Mouse (Mus musculus) spleen, postnatal 36 days (tissue): ENCODE results near the gene P2rx3.
A peak's percentile ranks its signal among the peaks of the same experiment; 100 is the strongest.

Experiments
- DNase-seq, 2 experiments: peaks; one replicate each; pipeline ENCODE4 v3.0.0; 2022; ENCODE audit warnings: low spot score in 2 of 2, mixed read lengths in 1 of 2

P2rx3 gene

DNA sequence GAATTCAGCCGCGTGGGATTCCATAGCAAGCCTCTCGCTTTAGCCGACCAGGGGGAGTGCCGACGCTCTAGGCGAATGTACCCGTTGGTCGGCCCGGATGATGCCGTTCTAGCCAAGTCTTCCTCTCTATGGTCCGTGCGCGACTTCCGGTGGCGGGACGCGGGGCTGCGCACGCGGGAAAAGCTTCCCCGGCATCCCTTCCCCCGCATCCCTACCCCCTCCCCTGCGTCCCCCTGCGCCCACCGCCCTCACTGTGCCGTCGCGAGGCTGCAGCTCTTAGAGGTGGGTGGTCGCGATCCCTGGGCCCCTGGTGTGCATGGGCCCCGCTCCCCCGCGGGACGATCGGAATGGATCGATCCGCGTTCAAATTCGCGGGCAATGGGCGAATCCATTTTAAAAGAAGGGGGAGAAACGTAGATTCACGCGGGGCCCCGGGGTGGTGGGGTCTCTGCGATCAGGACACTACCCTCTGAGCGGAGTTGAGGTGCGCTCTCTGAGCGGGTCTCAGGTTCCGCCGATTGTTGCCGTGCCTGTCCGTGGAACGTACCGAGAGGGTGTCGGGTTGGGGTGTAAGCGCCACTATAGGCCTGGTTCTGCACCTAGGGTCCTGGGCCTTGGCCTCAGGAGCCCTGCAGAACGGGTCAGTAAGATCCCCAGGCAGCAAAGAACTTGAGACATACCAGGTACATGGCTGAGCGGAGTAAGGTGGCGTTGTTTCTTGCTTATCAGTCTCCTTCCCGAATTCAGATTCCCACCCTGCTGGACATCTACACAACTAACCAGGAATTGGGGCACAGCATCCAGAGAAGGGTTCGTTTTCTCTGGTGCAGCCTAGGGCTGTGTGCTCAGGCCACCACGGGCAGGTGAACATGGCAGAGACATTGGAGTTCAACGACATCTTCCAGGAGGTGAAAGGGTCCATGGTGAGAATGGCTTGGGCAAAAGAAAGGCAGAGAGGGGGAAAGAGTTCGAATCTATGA lies at the start of gene P2rx3, which contains the start of gene Ssrp1:
TSS of gene P2rx3 (minus strand) at position 416 of the 980 bp plus-strand sequence.
TSS of gene Ssrp1 (plus strand) at position 188 of the 980 bp plus-strand sequence.
- peak; percentile 88 to 91 for DNase-seq

DNA sequence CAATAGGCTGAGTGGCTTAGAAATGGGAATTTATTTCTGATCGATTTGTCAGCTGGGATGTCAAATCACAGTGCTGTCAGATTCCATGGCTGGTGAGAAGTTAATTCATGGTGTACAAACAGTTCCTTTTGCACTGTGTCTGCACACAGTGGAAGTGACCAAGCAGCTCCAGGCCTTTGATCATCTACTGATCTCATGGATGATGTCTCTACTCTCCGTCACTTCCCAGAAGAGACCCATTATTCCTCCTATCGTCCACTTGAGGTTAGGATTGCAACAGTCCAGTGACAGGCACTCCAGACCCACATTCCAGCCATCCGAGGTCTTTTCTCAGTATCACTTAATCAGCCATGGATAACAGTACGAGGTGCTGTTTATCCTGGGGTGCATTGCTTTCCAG lies 36.5 kb upstream of the P2rx3 start:
- no peak for DNase-seq

DNA sequence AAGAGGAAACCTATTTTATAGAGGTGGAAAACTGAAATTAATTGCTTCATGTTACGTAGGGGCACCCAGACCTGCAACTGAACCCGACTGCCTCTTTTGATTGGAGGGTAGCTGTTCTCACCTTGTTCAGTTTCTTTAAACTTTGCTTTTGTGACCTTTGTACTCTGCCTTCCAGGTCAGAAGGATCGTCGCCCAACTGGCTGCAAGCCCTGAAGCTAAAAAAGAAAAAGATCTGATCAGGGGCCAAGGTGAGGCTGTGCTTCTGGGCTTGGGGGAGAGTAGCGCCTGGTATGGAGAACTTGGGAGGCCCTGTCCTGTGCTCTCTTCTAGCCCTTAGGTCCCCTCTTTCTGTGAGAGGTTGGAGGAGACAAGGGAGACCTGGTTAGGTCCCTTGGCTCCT lies 34.7 kb upstream of the P2rx3 start:
- no peak for DNase-seq

DNA sequence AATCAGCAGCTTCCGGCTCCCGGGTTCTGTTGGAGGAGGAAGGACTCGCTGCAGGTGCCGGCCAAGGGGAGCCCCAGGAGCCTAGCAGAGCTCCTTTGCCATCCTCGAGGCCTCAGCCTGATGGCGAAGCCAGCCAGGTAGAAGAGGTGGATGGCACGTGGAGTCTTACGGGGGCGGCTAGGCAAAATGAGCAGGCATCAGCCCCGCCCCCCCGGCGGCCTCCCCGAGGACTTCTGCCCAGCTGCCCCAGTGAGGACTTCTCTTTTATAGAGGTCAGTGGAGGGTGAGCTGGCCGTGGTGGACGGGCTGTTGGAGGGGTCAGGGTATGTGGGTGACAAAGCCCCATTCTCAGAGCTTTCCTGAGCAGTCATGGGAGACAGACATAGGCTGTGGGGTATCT lies 32.8 kb upstream of the P2rx3 start:
- DNase-seq = no peak

DNA sequence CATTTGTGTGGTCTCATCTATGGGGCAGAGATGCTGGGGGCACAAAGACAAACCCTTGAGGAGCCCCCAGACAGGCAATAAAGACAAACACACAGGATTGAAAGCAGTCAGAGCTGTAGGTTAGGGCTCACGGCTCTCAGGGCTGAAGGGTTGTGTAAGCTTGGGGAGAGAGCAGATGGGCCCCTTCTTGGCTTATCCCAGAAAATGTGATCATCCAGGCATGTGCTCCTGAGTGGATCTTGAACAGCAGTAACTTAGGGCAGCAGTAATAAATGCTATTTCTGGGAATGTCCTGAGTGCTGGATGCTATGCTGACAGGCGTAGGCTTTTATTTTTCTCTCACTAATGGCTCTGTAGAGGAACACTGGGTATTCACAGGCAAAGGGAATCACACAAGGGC lies 31.4 kb upstream of the P2rx3 start:
- DNase-seq = no peak

DNA sequence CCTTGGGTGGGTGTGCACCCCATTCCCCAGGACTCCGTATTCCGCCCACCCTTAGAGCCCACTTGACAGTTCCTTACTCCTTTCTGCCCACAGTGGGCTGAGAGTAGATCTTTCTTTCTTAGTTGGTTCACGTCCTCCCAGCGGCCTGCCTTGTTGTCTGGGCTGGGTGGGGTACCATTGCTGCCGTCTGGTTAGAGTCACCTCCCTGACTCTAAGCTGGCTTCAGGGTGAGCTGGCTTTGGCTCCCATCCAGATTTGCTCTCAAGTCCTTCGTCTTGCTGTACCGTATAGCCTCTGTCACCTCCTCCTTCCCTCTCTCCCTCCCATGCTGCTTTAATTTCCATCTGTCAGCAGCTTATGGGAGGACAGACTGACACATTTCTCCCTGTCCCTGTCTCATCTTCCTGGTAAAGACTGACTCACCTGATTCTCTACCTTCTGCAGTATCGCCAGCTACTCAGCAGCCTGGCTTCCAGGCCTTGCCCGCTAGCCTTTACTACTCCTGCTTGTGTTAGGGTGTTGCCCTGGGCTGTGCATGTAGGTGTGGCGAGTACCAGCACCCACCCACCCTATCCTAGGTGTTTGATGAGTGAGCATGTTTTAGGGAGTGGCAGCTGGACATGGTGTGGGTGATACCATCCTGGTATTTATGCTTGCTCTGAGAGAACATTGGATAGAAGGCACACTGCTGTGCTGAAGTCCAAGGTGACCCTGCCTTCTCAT lies 30.8 kb upstream of the P2rx3 start:
- DNase-seq = no peak

DNA sequence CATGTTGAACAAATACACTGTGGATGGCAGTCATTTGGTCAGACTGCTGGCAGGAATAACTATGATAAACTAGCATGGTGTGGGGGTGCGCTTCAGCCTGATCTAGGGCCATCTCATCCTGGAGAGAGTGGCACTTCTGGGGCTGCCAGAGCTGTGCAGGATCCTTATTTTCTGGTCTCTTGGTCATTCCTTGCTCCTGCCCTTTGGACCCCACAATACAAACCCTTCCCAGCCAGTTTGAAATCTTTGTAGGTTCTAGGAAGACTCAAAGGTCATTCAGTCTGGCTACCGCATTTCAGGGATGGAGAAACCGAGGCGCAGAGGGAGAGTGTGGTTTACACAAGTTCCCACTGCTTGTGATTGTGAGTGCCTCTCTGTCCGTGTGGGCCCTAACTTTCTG lies 29.7 kb upstream of the P2rx3 start:
- no peak for DNase-seq

DNA sequence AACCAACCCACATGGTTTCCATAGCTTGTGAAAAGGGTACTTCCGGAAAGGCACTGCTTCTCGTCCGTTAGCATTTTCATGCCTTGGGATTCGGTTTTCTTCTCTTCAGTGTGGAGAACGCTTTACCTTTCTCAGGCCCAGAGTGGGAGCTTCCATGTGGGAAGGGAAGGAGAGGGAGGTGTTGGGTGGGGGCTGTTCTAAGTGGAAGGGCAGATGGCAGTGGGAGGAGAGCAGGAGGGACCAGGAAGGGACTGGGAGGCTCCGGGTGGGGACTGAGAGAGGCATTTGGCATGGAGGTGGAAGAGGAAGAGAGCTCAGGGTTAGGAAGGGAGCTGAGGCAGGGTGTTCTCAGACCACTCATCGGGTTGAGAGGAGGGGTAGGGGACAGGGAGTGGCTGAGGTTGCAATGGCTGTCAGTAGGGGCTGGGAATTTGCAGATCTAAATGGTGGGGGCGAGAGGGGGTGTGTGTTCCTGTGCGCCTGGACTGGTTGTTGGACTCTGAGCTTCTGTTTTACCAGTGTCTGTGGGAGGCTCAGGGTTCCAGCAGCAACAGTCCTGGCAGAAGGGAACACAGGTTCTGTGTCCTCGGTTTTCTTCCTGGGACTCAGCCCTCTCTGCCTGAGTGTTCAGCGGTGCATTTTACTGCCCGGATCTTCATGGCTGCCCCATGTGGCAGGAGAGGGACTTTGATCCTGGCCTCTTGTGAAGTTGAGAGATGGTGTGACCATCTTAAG lies 28.0 kb upstream of the P2rx3 start:
- DNase-seq = no peak

DNA sequence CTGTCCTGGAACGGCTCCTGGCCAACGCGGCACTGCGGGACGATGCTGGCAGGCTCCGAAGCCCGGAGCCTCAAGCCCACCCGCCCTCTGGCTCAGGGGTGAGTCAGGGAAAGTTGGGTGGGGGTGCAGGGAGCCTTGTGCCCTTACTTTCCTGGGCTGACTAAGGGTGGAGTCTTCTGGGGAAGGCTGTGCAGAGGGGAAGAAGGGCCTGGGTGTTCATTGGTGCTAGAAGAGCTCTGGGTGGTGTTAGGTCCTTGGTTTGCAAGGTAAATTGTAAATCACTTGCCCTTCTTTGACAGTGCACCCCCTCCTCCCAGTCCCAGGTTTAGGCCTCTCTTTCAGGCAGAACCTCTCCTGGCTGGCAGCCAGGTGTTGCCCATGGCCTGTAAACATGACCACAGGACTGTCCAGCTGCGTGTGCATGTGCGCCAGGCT lies 23.9 kb upstream of the P2rx3 start:
- no peak for DNase-seq

DNA sequence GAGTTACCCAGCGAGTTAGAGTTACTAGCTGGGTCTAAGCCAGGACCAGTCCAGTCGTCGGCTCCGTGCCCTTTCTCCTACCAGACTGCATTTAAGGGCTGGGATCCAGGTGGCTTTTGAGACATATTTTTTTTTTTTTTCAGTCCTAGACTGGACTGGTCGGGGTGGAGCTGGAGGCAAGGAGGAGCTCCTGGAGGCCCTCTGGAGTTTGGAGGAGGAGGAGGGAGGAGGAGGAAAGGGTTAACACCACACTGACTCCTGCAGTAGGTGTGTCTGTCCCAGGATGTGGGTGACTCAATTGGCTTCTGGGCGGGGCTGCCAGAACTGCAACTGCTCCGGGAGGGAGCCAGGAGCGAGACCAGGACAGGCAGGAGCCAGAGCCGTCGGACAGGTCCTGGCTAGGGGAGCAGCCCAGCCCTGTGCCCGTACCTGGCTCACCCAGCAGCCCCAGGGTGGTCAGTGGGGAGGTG lies 23.4 kb upstream of the P2rx3 start:
- no peak for DNase-seq

DNA sequence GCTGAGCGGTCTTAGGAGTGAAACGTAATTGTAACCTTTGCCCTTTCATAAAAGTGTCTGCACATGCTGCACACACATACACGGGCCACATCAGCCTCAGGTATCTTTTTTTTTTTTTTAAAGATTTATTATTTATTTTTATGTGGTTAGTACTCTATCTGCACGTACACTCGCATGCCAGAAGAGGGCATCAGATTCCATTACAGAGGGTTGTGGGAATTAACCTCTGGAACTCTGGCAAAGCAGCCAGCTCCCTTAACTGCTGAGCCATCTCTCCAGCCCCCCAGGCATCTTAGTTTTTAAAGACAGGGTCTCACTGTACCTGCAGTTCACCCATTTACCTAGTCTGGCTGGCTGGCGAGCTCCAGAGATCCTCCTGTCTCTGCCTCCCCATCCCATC lies 22.4 kb upstream of the P2rx3 start:
- no peak for DNase-seq

DNA sequence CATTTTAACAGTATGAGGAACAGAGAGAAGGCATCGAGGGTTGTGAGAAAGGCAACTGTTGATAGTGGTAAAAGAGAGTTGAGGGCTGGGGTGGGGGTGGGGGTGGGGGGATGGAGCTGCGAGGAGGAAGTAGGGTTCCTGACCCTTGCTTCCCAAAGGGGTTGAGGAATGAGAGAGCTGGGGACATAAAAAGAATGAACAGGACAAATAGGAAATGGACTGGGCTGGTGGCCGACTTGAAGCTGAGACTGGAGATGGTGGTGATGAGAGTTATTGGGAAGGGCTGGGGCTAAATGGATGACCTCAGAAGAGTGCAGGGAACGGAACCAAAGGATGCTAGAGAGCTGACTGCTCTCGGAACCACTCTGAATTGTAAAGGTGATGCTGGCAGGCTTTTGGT lies 19.4 kb upstream of the P2rx3 start:
- DNase-seq = no peak

DNA sequence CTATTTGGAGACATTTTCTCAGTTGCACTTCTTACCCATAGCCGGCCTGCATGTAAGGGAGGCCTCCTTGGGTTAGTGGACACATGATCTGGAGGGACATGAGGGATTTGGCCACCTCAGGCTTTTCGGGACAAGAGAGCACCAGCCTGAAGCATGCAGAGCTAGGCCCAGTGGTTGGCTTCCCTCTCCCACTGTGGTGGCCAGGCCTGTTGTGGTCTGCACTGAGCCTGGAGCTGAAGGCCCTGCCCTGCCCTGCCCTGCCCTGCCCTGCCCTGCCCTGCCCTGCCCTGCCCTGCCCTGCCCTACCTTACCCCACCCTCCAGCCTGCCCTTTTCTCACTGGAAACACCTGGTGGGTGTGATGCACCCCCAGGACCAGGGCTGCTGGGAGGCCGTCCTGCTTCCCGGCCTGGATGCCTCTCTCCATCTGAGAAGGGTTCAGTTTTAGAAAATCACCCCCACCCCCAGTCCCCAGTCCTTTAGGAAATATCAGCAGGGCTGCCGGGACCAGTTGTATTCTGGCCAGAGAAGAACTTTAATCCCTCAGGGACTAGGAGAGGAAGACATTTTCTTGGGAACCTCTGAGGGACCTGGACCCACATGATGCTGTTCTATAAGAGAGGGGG lies 16.0 kb upstream of the P2rx3 start:
- DNase-seq = no peak

DNA sequence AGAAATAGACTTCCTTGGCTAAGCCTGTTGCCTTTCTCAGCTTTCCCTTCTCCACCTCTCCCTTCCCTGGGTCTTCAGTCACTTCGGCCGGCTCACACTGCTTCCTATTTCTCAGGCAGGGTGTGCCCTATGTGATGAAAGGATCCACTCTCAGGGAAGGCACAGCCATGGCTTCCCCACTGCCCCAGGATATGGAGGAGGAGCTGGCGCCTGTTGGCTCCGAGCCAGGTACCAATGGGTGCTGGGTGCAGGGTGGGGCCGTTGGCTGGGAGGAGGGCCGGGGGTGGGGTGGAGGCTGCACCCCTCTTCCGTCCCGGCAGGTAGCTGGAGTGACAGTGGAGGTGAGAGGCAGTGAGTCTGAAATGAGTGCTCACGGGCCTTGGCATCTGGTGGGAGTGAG lies 13.5 kb upstream of the P2rx3 start:
- DNase-seq = no peak

DNA sequence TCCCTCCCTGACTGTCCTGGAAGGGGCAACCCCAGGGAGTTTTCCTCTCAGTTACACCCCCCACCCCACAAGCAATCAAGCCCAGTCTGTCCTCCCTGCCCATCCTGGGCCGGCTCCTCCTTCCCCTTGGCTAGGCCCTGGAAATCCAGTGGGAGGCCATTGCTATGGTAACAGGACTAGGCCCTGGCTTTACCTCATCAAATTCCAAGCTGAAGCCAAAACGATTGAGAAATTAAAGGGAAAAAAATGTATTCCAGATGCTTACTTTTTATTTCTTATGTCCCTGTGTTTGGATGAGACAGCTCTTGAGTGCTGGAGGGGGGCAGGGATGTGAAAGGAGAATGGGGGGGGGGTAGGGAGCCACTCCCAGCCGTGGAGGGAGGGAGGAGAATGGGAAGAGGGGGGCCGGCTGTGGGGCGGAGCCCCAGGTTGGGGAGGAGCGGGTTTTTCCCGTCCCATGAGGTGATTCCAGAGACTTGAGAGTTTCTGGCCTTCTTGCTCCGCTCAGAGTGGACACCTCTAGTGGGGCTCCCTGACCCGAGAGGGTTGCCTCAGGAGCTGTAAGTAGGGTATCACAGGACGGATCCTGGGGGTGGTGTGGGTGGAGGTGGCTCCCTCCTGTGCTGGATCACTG lies 12.9 kb upstream of the P2rx3 start:
- no peak for DNase-seq

DNA sequence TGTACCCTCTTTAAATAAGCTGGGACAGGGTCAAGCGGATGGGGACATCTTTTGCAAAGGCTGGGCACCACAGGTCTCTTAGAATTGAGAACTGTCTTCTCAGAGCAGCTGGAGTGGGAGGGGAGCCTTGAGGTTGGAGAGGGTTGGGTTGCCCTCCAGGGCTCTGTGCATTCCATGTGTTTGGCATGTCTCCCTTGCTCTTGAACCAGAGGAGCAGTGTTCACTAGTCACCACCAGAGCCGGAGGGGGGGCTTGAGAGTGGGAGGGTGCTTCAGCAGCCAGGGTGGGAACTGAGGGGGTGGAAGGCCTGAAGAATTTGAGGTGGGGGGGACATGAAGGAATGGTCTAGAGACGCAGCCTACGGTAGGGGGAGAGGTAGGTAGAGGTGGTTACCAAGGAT lies 12.0 kb upstream of the P2rx3 start:
- no peak for DNase-seq

DNA sequence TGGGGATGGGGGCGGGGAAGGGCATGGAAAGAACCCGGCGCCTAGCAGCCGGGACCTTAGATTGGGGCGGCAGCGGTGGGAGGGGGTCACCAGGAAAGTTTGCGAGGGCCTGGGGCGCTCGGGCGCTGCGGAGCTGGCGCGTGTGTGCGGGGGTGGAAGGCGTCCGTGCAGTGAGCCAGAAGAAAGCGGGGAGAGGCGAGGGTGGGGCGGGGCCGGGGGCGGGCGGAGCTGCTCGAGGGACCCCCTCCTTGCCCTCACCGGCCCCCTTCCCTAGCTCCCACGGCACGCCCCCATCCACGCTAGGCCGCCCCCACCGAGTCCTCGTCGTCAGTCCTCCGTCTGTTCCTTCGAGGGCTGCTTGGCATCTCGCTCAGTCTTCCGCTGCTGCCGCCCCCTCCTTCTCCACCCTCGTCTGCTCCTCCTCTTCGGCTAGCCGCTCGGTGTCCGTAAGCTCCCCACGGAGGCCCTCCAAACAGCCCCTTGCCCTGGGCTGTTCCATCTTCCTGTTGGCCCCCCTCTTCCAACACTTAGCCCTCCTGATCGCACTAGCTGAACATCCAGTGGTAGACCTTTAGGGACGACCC lies 11.0 kb upstream of the P2rx3 start:
- DNase-seq = peak; percentile 38 to 51

DNA sequence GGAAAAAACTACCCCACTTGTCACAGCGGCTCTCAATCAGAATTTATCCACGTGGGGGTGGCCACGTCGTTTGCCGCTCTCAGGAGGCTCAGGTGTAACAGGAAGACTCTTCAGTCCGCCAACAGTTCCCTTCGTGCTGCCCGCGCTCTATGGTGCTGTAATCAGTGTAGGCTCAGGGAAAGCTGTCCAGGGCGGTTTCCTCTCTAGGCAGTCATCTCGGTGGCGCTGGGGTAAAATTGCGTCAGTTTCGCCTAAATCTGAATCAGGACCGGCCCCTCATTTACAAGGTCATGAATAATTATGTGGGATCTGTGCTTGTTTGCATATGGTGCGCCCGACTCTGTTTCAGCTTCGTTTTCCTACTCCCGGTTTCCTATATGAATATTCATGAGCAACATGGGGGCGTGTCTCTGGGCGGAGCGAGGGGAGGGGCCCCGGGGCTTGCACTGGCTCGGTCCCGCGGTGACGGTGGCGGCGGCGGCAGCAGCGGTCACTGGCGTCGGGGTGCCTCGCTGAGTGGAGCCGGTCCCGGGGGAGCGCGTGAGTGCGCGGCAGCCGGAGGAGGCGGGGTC lies 10.4 kb upstream of the P2rx3 start, which contains the start of gene Tnks1bp1:
TSS of gene Tnks1bp1 (plus strand) at position 427 of the 572 bp plus-strand sequence.
- peak; percentile 96 to 97 for DNase-seq

DNA sequence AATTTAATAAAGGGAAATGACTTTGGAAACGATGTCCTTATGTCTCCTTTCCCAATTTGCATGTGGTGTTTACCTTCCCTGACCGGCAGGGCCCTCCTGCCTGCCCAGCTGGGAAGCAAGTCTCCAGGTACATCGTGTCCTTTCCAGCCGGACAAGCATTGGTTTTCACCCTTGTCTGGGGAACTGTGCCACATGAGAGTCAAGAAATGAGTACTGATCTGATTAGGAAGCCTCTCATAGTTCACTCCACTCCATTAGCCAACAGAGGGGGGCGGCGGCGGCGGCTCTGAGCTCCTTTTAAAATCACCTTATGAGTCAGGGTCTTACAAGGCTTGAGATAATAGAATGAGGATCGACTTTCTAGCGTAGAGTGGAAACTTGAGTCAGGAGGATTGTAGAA lies 9.8 kb upstream of the P2rx3 start:
- no peak for DNase-seq

DNA sequence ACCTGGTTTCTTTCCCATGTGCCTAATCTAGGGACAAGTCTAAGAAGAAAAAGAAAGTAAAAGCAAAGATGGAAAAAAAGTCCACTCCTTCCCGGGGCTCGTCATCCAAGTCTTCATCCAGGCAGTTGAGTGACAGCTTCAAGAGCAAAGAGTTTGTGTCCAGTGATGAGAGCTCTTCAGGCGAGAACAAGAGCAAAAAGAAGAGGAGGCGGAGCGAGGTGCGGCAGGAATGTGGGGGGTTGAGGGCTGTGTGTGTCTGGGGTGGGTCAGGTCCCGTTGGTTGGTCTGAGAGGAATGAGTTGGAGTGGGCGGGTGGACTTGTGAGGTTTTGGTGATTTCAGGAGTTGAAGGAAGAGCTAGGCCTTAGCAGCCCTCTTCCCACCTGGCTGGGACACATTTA lies 9.0 kb upstream of the P2rx3 start:
- no peak for DNase-seq
